Mouse (Mus musculus) mature B cell (primary cell): ENCODE measurements around the gene Tmprss11d.
"Not testable (repeated sequence)": the region's sequence is repeated elsewhere in the genome, so short reads cannot be mapped to it uniquely, and the experiment has no call there.

Experiments
- in situ Hi-C: fragments of 300-500 bp; cut with MboI; formaldehyde crosslinking; loops from 2 replicates; pipeline ENCODE4 v1.14.3; 2019

The Tmprss11d gene

GRCm38 (mm10) chr5:86373320-86373719, at the start of gene Tmprss11d:
Gene Tmprss11d, minus strand, starts transcription at chr5:86373420.
- in situ Hi-C loops, result no loop called here

DNA sequence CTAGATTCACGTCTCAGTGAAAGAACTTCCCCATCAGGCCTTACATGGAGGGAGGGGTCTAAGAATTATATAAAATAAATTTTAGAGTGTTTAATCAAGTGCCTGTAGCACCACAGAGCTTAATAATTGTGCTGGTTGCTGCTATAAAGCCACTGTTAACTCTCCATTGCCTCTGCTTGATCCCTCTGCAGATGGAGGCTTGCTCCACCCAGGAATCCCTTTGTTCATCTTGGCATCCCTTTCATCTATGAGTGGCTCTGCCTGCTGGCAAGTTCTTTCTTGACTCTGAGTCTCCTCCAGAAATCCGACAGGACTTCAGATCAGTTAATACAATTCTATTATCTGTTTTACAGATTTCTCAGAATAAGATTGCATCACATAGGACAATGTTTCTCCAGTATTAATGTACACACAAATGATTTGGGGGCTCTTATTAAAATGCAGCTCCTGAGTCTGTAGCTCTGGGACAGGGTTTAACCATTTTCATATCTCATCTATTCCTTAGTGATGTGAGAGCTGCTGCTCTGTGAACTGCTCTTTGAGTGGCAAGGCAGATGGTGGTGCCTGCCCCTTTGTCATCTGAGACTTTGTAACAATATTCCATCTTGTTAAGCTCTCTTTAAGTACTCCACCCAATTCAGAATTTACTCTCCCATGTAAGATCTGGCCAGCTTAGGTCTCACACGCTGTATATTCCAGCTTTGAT, 48.3 kb upstream of the Tmprss11d start:
- in situ Hi-C loops, result no loop called here

DNA sequence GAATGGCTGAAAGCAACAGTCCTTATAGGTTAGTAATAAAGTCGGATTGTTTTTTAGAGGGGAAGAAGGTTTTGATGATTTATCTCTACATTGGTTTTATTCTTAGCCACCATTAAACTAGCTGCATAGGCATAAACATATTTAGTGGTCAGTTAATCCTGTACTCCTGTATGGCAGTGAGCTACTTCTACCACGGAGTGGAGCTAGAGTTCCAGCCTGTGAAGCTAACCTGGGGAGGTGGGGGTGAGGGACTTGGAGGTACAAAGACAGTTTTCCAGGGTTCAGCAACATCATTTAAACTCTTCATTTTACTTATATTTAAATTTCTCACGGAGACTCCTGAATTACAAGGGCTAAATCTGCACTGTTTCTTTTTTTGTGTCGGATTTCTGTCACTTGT, 46.3 kb upstream of the Tmprss11d start:
- in situ Hi-C loops, result no loop called here

DNA sequence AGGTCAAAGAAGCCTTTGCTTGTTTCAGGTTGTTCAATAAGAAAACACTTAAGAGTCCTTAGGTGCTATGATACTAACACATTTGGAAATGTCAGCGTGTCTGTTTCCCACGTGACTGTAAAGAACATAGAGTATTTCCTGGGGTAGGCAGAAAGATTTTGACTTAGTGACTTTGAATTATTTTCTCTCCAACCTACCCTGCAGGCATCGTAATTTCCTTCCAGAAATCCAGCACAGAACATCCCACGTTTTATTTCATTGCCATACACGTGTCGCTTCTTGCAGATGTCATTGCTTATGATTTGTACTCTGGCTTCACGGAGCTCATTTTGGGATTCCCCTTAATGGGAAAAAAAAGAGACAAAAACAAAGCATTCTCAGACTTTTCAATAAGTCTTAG, 41.1 kb upstream of the Tmprss11d start:
- in situ Hi-C loops, result no loop called here

GRCm38 (mm10) chr5:86410815-86411214, 37.6 kb upstream of the Tmprss11d start:
- in situ Hi-C loops, result no loop called here

DNA sequence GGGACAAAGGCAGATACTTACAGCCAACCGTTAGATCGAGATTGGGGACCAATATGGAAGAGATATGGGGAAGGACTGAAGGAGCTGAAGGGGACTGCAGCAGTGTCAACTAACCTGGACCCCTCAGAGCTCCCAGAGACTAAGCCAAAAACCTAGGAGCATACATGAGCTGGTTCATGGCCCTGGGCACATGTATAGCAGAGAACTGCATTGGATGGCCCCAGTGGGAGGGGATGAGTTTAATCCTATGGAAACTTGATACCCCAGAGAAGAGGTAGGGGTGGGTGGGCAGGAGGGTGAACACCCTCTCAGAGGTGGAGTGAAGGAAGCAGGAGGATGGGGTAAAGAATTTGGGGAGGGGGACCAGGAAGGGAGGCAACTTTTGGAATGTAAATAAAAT, 34.7 kb upstream of the Tmprss11d start:
- in situ Hi-C loops, result no loop called here

DNA sequence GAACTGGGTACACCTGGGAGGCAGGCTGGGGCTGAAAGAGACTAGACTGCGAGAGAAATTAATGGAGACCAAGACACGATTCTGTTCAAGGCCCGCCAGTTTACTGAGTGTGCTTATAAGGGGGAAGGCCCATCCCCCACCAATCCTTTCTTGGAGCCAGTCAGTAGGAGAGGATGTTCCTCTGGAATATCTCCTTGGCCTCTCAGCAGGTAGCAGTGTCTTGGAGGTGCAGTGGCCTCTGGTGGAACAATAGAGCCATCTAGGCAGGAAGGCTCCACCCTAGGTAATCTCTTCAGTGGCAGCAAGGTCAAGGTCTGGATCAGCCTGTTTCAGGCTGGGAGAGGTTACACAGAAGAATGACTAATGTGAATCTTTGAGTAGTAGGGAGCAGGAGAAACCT, 34.0 kb upstream of the Tmprss11d start:
- in situ Hi-C loops, result no loop called here

DNA sequence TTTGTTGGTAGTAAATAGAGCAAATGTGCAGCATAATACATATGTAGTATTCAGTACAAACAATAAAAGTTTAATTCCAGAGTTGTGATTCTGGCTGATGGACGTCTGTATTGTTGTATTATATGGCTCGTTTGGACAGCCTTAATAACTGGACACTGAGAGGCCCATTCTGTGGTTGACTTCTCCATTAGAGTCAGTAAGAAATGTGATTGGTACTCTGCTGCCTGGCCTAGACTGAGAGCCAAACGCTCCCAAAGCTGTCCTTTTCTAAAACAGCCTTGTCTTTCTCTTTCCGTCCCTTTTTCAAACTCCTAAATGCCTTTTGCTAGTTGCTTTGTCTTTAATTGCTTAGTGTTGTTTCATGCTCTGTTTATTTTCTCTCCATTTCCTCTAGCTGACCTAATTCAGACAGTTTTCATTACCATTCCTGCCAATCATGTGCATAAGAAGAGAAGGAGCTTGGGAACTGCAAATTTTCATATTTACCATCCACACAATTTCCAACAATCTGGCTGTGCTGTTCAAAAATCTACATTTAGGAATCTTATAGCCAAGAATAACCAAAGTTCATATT, 13.7 kb downstream of the Tmprss11d start:
- in situ Hi-C loops, result no loop called here

DNA sequence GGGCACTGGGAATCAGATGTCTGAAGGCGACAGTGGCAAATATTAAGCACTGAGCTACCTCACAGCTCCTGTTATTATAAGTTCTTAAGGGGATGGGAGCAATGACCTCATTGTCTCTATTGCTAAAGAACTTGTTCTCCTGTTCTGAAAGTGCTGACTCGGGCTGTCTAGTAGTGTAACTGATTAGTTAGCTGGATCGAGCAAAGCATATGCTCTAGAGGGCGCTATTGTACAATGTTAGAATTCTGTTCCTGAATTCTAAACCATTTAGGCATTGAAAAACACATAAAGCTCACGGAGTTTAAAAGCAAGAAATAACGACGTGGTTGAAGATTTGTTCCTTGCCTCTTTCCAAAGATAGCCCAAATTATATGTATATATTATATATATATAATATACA, 20.3 kb downstream of the Tmprss11d start:
- in situ Hi-C loops, result no loop called here

DNA sequence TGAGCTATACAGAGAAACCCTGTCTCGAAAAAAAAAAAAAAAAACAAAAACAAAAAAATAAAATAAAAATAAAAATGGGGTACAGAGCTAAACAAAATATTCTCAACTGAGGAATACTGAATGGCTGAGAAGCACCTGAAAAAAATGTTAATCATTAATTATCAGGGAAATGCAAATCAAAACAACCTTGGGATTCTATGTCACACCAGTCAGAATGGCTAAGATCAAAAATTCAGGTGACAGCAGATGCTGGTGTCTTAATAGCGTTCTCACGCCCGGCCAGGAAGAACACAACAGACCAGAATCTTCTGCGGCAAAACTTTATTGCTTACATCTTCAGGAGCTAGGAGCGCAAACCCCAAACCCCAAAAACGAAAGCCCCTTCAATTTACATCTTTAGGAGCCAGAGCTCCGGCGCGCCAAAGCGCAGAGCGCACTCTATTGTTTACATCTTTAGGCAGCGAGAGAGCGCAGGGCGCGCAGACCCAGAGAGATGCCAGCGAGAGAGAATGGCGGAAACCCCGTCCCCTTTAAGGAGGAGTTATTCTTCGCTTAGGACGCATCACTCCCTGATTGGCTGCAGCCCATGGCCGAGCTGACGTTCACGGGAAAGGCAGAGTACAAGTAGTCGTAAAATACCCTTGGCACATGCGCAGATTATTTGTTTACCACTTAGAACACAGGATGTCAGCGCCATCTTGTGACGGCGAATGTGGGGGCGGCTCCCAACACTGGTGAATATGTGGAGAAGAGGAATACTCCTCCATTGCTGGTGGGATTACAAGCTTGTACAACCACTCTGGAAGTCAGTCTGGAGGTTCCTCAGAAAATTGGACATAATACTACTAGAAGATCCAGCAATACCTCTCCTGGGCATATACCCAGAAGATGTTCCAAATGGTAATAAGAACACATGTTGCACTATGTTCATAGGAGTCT, 54.9 kb downstream of the Tmprss11d start:
- in situ Hi-C loops, result not testable (repeated sequence)

GRCm38 (mm10) chr5:86306116-86306515, 67.1 kb downstream of the Tmprss11d start:
- in situ Hi-C loops, result no loop called here

GRCm38 (mm10) chr5:86303877-86304276, 69.3 kb downstream of the Tmprss11d start:
- in situ Hi-C loops, result no loop called here

GRCm38 (mm10) chr5:86289208-86289607, 84.0 kb downstream of the Tmprss11d start, which contains the start of gene Tmprss11c:
Gene Tmprss11c, minus strand, starts transcription at chr5:86289308.
- in situ Hi-C loops, result no loop called here
